Mouse (Mus musculus) forebrain, embryonic 16.5 days (tissue): Measurements from ENCODE around the gene Tardbp. TPM values are rescaled to one million over a fixed set of nuclear protein-coding genes. Genes with fewer than 3 reads are reported as not detected.

Experiments
- ATAC-seq: fragments of 200-750 bp; cut with Nextera tagmentation; 2 replicates; pipeline ENCODE4 v1.8.0; 2017; ENCODE audit warnings: mild to moderate bottlenecking, moderate library complexity
- H3K27ac ChIP-seq: fragments of 300-500 bp; sonication (generic); 2 replicates; pipeline ENCODE4 v1.5.1; 2014; ENCODE audit warnings: low read length, control low read depth
- H3K27me3 ChIP-seq: fragments of 300-500 bp; sonication (generic); replicated peaks from 2 replicates; pipeline ENCODE4 v1.6.1; 2014; ENCODE audit warnings: low read length; ENCODE audit not compliant: control insufficient read depth, insufficient read depth
- H3K36me3 ChIP-seq: fragments of 300-500 bp; sonication (generic); 2 replicates; pipeline ENCODE4 v1.6.1; 2014; ENCODE audit not compliant: control insufficient read depth, insufficient read depth
- H3K4me1 ChIP-seq: fragments of 300-500 bp; sonication (generic); replicated peaks from 2 replicates; pipeline ENCODE4 v1.6.1; 2014; ENCODE audit warnings: low read length; ENCODE audit not compliant: control insufficient read depth, insufficient read depth
- H3K4me2 ChIP-seq: fragments of 300-500 bp; sonication (generic); 2 replicates; pipeline ENCODE4 v1.6.1; 2014; ENCODE audit warnings: mild to moderate bottlenecking, low read length, control low read depth
- H3K4me3 ChIP-seq: fragments of 300-500 bp; sonication (generic); replicated peaks from 2 replicates; pipeline ENCODE4 v1.5.1; 2014; ENCODE audit warnings: mild to moderate bottlenecking, low read length, control low read depth
- H3K9ac ChIP-seq: fragments of 300-500 bp; sonication (generic); replicated peaks from 2 replicates; pipeline ENCODE4 v1.6.1; 2014; ENCODE audit warnings: low read depth, low read length, control low read depth
- H3K9me3 ChIP-seq: fragments of 300-500 bp; sonication (generic); 2 replicates; pipeline ENCODE4 v1.6.1; 2016; ENCODE audit warnings: low read length; ENCODE audit not compliant: control insufficient read depth
- WGBS: fragments of 180-500 bp; shearing (Covaris S2); extraction: QIAGEN DNeasy Blood & Tissue Kit; methylation state at CpG from one replicate; pipeline ENCODE4 v1.1.7; 2014; 5-methylcytosine and 5-hydroxymethylcytosine counted together
- polyA plus RNA-seq: library from polyadenylated mRNA; unstranded; fragments of >200 nt; fragmentation: Nextera tagmentation; extraction: Ambion mirVana; gene quantifications from 2 replicates; pipeline ENCODE4 v1.2.1, GENCODE M21; 2015

Gene Tardbp
- polyA plus RNA-seq, 1 experiment from 2014 or later, result 277 TPM

DNA sequence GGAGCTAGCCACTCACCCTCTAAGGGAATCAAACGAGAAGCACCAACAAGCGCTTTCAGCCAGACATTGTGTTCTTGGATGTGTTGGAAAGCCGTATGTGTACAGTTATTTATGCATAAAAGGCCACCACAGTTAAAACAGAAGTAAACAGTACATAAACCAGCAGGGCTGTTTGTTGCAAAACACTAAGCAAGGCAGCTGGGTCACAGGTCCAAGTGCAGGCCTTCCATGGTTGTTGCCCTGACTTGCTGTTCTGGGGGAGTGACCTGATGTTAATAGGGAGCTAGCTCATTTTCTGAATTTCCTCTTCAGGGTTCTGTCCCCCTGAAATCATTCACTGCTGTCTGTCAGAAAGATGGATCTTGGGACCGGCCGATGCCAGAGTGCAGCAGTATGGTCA, 17.0 kb downstream of the Tardbp start:
- Histone ChIP-seq H3K4me3 (no peak overlapping the region), H3K4me1 (0 out of 2 replicates have a peak, but pooled peaks cover 2% of the 10 kb centered on the region), H3K9me3 (no peaks in the 10 kb centered on the region), H3K4me2 (no peak overlapping the region), H3K36me3 (peaks cover 7% of the 10 kb centered on the region), H3K27ac (no peak overlapping the region), H3K9ac (no peak overlapping the region), H3K27me3 (no peaks in the 10 kb centered on the region)
- 86% methylated on average over 5 of the region's 5 CpGs for WGBS
- no peak for ATAC-seq

DNA sequence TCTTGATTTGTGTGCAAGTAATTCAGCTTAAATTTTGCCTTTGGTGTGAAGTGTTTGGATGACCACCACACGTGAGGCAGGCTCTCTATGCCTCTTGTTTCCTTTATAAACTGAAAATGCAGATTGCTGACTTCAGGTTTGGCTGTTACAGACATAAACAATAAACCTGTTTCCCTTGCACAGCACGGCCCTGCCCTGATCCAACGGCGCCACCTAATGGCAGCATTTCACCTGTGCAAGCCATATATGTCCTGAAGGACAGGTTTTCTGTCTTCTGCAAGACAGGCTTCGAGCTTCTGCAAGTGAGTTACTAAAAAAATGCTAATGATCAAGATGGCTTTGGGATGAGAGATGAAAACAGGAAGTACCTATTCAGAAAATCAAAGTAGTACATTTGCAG, 19.1 kb downstream of the Tardbp start:
- Histone ChIP-seq H3K4me3 (no peak overlapping the region), H3K4me1 (no peaks in the 10 kb centered on the region), H3K36me3 (no peaks in the 10 kb centered on the region), H3K9ac (no peak overlapping the region), H3K9me3 (no peaks in the 10 kb centered on the region), H3K27ac (no peak overlapping the region), H3K4me2 (no peak overlapping the region), H3K27me3 (no peaks in the 10 kb centered on the region)
- 26% methylated on average over 5 of the region's 5 CpGs for WGBS
- ATAC-seq, result peak; percentile 51; the same call in 1 of the 2 replicates

DNA sequence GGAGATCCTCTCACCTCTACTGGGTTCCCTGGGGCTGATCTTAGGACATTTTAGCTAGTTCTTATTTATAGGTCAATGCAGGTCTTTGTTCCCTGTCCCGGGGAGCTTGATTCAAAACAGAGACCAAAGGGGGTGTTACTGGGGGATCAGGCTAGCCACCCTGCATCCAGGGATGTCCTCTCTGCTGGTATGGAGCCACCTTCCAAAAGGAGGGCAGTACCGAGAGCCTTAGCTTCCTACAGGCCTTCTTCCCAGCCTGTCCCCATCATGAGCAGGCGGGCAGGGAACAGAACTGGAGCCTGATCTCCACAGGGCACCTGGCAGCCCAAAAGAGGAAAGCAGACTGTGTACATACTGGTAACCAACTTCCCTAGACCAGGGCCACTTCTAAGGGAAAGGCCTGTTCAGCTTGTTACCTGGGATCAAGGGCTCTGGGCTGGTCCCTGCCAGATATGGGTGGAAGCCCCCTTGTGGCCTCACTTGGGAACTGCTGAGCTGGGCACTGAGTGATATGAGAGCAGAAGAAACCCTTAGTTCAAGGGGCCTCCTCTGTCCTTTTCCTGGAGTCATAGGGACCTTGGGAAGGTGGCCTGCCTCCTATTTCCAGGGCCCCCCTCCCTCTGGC, 22.2 kb downstream of the Tardbp start:
- no peak overlapping the region for H3K9ac ChIP-seq
- WGBS, result 91% methylated on average over 3 of the region's 3 CpGs
- H3K4me1 ChIP-seq, result no peaks in the 10 kb centered on the region
- H3K36me3 ChIP-seq, result no peaks in the 10 kb centered on the region
- H3K27me3 ChIP-seq, result no peaks in the 10 kb centered on the region
- no peak overlapping the region for H3K27ac ChIP-seq
- ATAC-seq, result peak; percentile 56
- no peaks in the 10 kb centered on the region for H3K9me3 ChIP-seq
- no peak overlapping the region for H3K4me3 ChIP-seq
- no peak overlapping the region for H3K4me2 ChIP-seq

DNA sequence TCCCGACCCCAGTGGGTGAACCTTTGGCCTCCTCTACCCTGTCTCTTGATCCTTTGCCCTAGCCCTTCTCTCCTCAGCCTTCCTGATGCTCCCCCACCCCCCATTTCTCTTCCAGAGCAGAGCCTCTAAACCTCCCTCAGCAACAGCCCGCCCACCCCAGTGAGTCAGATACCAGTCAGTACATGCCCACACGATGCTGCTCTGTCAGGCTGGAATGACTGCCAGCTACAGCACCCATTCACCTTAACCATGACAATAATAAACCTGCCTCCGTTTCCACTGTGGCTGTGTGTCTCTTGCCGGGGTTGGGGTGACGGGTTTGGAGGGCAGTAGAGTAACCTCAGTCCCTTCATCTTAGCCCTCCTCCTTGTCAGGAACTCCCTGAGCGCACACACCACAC, 22.7 kb downstream of the Tardbp start:
- H3K27me3 ChIP-seq, result no peaks in the 10 kb centered on the region
- no peak for ATAC-seq

DNA sequence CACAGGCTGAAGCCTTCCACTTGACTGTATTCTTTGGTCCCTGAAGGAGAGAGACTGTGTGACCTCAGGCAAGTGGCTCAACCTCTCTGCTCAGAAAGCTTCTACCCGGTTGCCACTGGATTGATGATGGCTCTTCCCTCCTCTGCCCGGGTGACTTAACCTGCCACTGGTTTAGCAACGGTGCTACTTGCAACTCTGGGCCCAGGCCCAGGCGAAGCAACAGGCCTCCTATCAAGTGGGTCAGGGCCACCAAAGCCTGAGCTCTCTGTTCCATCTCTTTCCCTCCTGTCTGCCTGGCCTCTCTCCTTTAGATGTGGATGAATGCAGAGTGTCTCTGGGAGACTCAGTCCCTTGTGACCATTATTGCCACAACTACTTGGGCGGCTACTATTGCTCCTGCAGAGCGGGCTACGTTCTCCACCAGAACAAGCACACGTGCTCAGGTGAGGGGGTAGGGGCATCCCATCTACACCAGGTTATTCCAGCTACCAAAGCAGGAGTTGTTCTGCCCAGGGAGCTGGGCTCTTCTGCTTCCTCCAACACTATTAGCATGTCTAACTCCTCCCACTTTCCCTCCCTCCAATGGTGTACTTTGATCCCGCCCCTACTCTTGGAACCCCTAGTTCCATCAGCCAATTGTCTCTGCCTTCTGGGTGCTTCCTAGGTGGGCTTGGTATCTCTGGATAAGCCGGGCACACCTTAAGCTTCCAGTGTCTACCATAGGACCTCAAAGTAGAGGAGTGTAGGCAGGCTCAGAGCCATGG, 23.3 kb downstream of the Tardbp start:
- Histone ChIP-seq H3K9ac (no peak overlapping the region), H3K4me2 (no peak overlapping the region), H3K9me3 (no peaks in the 10 kb centered on the region), H3K27me3 (no peaks in the 10 kb centered on the region), H3K4me1 (no peaks in the 10 kb centered on the region), H3K27ac (no peak overlapping the region), H3K36me3 (no peaks in the 10 kb centered on the region), H3K4me3 (no peak overlapping the region)
- ATAC-seq, result no peak
- 76% methylated on average over 10 of the region's 10 CpGs for WGBS

More for the DNA sequence above, 22.7 kb downstream of the Tardbp start:
- H3K36me3 ChIP-seq, result no peaks in the 10 kb centered on the region
- H3K27ac ChIP-seq, result no peak overlapping the region
- no peaks in the 10 kb centered on the region for H3K9me3 ChIP-seq
- no peaks in the 10 kb centered on the region for H3K4me1 ChIP-seq
- no peak overlapping the region for H3K4me2 ChIP-seq
- WGBS, result 80% methylated on average over 7 of the region's 7 CpGs
- H3K4me3 ChIP-seq, result no peak overlapping the region
- H3K9ac ChIP-seq, result no peak overlapping the region

DNA sequence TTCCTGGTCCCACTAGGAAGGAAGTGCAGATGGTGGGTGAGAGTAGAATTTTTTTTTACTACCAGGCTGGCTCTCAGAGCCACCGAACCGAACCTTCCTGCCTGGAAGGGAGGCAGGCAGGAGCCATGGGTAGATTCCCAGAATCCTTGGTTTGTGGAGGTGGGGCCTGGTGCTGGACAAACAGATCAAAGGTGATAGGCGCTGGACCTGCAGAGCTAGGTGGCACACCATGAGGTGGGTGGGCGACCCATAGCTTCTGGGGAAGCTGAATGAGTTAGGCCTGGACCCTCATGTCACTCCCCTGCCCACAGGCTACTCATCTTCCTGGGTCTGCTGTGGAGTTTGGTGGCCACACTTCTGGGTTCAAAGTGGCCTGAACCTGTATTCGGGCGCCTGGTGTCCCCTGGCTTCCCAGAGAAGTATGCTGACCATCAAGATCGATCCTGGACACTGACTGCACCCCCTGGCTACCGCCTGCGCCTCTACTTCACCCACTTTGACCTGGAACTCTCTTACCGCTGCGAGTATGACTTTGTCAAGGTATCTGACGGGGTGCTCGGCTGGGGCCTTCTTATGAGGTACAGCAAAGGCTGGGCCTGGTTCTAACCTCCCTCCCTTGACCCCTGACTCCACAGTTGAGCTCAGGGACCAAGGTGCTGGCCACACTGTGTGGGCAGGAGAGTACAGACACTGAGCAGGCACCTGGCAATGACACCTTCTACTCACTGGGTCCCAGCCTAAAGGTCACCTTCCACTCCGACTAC, 24.3 kb downstream of the Tardbp start, which contains the start of gene Masp2:
Gene Masp2 (plus strand): TSS at position 198 of the 764 bp plus-strand sequence.
- ATAC-seq, result no peak

DNA sequence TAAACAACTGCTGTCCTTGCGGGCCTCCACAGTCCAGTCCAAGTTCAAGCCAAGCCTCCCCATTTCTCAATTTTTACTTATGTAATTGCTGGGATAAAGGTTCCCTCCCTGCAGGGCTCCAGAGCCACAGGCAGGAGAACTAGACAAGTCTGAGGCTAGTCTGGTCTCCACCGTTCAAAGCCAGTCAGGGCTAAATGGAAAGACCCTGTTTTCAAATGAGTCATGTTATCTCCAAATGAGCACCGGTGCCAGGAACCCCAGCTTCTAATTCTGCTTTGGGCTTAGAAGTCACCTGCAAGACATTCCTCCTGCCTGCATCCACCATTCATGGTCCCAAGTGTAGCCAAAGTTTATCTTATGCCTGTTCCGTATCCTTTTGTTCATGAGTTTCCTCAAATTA, 24.9 kb downstream of the Tardbp start:
- H3K4me3 ChIP-seq, result no peak overlapping the region
- H3K27me3 ChIP-seq, result no peaks in the 10 kb centered on the region
- no peaks in the 10 kb centered on the region for H3K9me3 ChIP-seq
- no peaks in the 10 kb centered on the region for H3K4me1 ChIP-seq
- H3K27ac ChIP-seq, result no peak overlapping the region
- no peaks in the 10 kb centered on the region; the same call in 1 of the 2 replicates for H3K36me3 ChIP-seq
- no peak for ATAC-seq
- no peak overlapping the region for H3K9ac ChIP-seq
- WGBS, result 81% methylated on average over 4 of the region's 4 CpGs
- H3K4me2 ChIP-seq, result no peak overlapping the region

More for the DNA sequence above, 24.3 kb downstream of the Tardbp start, which contains the start of gene Masp2:
- 94% methylated on average over 14 of the region's 14 CpGs for WGBS
- no peaks in the 10 kb centered on the region for H3K36me3 ChIP-seq
- no peak within 1 kb of the TSS for H3K9ac ChIP-seq
- no peak within 1 kb of the TSS for H3K4me3 ChIP-seq
- H3K4me1 ChIP-seq, result no peaks in the 10 kb centered on the region
- no peak within 1 kb of the TSS for H3K27ac ChIP-seq
- no peaks in the 10 kb centered on the region for H3K27me3 ChIP-seq
- H3K9me3 ChIP-seq, result no peaks in the 10 kb centered on the region
- no peak within 1 kb of the TSS for H3K4me2 ChIP-seq

DNA sequence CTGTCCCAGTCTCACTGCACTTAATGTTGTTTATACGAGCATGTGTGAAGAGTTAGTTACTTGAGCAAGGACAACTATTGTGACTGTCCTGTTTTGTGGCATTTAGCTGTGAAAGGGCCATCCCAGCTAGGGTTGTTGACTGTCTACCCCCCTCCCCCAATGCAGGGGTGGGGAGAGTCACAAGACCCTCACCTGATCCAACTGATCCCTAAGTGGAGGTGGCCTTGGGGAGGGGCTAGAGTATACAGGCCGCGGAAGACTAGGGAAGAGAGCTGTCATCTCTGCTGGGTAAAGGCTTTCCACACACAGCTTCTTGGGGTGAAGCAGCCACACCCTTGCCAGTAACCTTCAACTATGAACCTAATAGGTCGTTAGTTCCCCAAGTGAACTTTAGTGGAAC, 26.5 kb downstream of the Tardbp start:
- 93% methylated on average over 4 of the region's 4 CpGs for WGBS
- no peaks in the 10 kb centered on the region for H3K27me3 ChIP-seq
- no peak for ATAC-seq
- no peak overlapping the region for H3K4me2 ChIP-seq
- H3K9ac ChIP-seq, result no peak overlapping the region
- H3K36me3 ChIP-seq, result peaks cover 2% of the 10 kb centered on the region
- H3K27ac ChIP-seq, result no peak overlapping the region
- H3K9me3 ChIP-seq, result no peaks in the 10 kb centered on the region
- no peaks in the 10 kb centered on the region for H3K4me1 ChIP-seq
- H3K4me3 ChIP-seq, result no peak overlapping the region

DNA sequence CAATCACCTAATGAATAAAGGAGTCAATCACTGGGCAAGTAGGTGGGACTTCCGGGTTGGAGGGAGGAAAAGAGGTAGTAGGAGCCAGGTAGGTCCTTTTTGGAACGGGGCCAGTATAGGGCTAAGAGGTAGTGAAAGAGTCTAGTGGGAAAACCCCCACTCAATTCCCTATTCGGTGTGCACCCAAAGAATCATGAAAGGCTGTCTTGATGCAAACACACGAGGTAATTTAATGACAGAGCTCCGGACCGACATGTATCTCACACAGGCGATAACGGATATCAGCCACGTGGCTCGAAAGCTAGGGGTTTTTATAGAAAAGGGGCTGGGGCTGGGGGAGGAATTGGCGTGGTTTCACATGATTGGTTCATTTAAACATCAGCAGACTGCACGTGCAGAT, 28.0 kb downstream of the Tardbp start:
- WGBS, result 97% methylated on average over 12 of the region's 12 CpGs
- H3K9me3 ChIP-seq, result no peaks in the 10 kb centered on the region
- no peak overlapping the region for H3K4me3 ChIP-seq
- H3K36me3 ChIP-seq, result peaks cover 11% of the 10 kb centered on the region
- no peak for ATAC-seq
- no peak overlapping the region for H3K9ac ChIP-seq
- no peaks in the 10 kb centered on the region for H3K27me3 ChIP-seq
- H3K4me2 ChIP-seq, result no peak overlapping the region
- H3K4me1 ChIP-seq, result no peaks in the 10 kb centered on the region
- H3K27ac ChIP-seq, result no peak overlapping the region
